Mouse (Mus musculus) ES-Bruce4 (cell line): ENCODE results near the gene Cul3. TPM values are rescaled to one million over a fixed set of nuclear protein-coding genes. Genes with fewer than 3 reads are reported as not detected.

Experiments used
- H3K27ac ChIP-seq: 2 replicates; pipeline ENCODE4 v1.5.1; 2012; ENCODE audit warnings: low read length, inconsistent platforms; ENCODE audit not compliant: insufficient read depth
- H3K27me3 ChIP-seq: 2 replicates; pipeline ENCODE4 v1.6.1; 2012; ENCODE audit warnings: mild to moderate bottlenecking, low read length, inconsistent platforms; ENCODE audit not compliant: control insufficient read depth, poor library complexity, insufficient read depth, severe bottlenecking
- H3K36me3 ChIP-seq: 2 replicates; pipeline ENCODE4 v1.6.1; 2012; ENCODE audit warnings: inconsistent platforms, mild to moderate bottlenecking, low read length, moderate library complexity; ENCODE audit not compliant: control insufficient read depth, poor library complexity, insufficient read depth, severe bottlenecking
- H3K4me1 ChIP-seq: one replicate; pipeline ENCODE4 v1.8.1; 2011; ENCODE audit warnings: low read length; ENCODE audit not compliant: control insufficient read depth, insufficient read depth
- H3K4me3 ChIP-seq: 2 replicates; pipeline ENCODE4 v1.5.1; 2011; ENCODE audit warnings: low read depth, mild to moderate bottlenecking, low read length
- H3K9ac ChIP-seq: 2 replicates; pipeline ENCODE4 v1.6.1; 2012; ENCODE audit warnings: low read depth, mild to moderate bottlenecking, inconsistent platforms; ENCODE audit not compliant: poor library complexity, severe bottlenecking
- H3K9me3 ChIP-seq: replicated peaks from 2 replicates; pipeline ENCODE4 v1.6.1; 2012; ENCODE audit warnings: mild to moderate bottlenecking, low read length, inconsistent platforms; ENCODE audit not compliant: control insufficient read depth, poor library complexity, insufficient read depth, severe bottlenecking
- CTCF ChIP-seq: IDR thresholded peaks from one replicate; pipeline ENCODE4 v1.8.1; 2011; ENCODE audit warnings: low read depth, low read length
- EP300 ChIP-seq: IDR thresholded peaks from 2 replicates; pipeline ENCODE4 v1.6.1; 2011; ENCODE audit warnings: low read depth, low read length; ENCODE audit not compliant: insufficient read depth
- POLR2A ChIP-seq: IDR thresholded peaks from one replicate; pipeline ENCODE4 v1.8.1; 2011; ENCODE audit warnings: low read length; ENCODE audit not compliant: insufficient read depth
- polyA plus RNA-seq: library from polyadenylated mRNA; stranded (reverse); fragments of >200 nt; gene quantifications from 2 replicates; pipeline ENCODE4 v1.2.4, GENCODE M21; 2011; ENCODE audit warnings: low read depth; ENCODE audit not compliant: missing spikeins, insufficient read depth, insufficient read length

The Cul3 gene
- polyA plus RNA-seq, 1 experiment: 196 TPM

GRCm38 (mm10) chr1:80240017-80240660, 100.1 kb downstream of the Cul3 start:
- no peaks in the 10 kb centered on the region for H3K27me3 ChIP-seq
- H3K9me3 ChIP-seq: no peaks in the 10 kb centered on the region
- H3K4me1 ChIP-seq: peaks cover 2% of the 10 kb centered on the region
- no peak overlapping the region for H3K4me3 ChIP-seq
- H3K27ac ChIP-seq: no peak overlapping the region
- no peaks in the 10 kb centered on the region for H3K36me3 ChIP-seq
- no peak for TF ChIP-seq CTCF
- no peak for TF ChIP-seq EP300
- TF ChIP-seq POLR2A: no peak
- no peak overlapping the region for H3K9ac ChIP-seq

GRCm38 (mm10) chr1:80239481-80239880, 100.8 kb downstream of the Cul3 start:
- TF ChIP-seq POLR2A: no peak
- no peak for TF ChIP-seq EP300
- TF ChIP-seq CTCF: no peak

GRCm38 (mm10) chr1:80236951-80237702, 103.2 kb downstream of the Cul3 start:
- no peak overlapping the region for H3K27ac ChIP-seq
- no peak overlapping the region for H3K4me3 ChIP-seq
- no peaks in the 10 kb centered on the region for H3K9me3 ChIP-seq
- H3K4me1 ChIP-seq: peaks cover 2% of the 10 kb centered on the region
- no peak overlapping the region for H3K9ac ChIP-seq
- no peak for TF ChIP-seq POLR2A
- H3K27me3 ChIP-seq: no peaks in the 10 kb centered on the region
- H3K36me3 ChIP-seq: no peaks in the 10 kb centered on the region

More at GRCm38 (mm10) chr1:80239481-80239880, 100.8 kb downstream of the Cul3 start:
- no peak overlapping the region for H3K4me3 ChIP-seq
- no peaks in the 10 kb centered on the region for H3K27me3 ChIP-seq
- H3K27ac ChIP-seq: no peak overlapping the region
- H3K9me3 ChIP-seq: no peaks in the 10 kb centered on the region
- H3K4me1 ChIP-seq: peaks cover 2% of the 10 kb centered on the region
- no peaks in the 10 kb centered on the region for H3K36me3 ChIP-seq
- no peak overlapping the region for H3K9ac ChIP-seq

DNA sequence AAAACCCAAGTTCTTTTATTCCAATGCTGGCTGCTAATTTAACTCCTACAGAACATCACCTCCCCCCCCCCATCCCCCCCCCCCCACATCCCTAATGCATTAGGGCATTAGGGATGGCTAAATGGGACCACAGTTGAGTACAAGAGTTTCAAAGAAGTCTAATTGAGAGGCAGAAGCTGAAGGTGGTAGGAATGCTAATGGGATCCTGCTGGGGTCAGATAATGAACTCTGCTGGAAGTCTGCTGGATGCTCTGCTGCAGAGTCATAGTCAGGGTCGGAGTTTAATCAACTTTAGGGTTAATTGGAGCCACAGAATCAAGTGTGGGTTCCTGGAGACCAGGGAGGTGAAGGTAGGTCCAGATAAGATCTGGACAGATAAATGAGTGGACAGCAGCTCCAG, 104.2 kb downstream of the Cul3 start:
- no peaks in the 10 kb centered on the region for H3K27me3 ChIP-seq

DNA sequence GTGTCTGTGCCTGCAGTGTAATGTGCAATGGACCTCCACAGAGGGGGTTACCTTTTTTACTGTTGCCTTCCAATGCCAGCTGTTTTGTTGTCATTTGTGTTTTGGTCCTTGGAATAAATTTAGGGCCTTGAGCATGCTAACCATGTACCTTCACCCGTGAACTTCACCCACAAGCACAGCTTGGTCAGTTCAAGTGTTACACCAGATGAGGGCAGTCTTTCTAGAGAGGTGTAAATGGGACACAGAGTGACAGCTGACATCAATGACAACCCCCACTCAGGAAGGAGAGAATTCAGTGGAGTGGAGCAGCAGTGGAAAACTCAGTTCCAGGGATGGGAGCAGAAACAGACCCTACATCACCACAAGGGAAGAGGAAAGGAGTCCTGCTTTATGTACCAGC, 109.7 kb downstream of the Cul3 start:
- Histone ChIP-seq H3K36me3 (no peaks in the 10 kb centered on the region), H3K4me1 (no peaks in the 10 kb centered on the region), H3K27me3 (no peaks in the 10 kb centered on the region), H3K9me3 (no peaks in the 10 kb centered on the region), H3K27ac (no peak overlapping the region), H3K9ac (no peak overlapping the region), H3K4me3 (no peak overlapping the region)
- TF ChIP-seq POLR2A: no peak
- TF ChIP-seq CTCF: no peak
- no peak for TF ChIP-seq EP300

More for the DNA sequence above, 104.2 kb downstream of the Cul3 start:
- Histone ChIP-seq H3K4me1 (peaks cover 2% of the 10 kb centered on the region), H3K9me3 (no peaks in the 10 kb centered on the region), H3K27ac (no peak overlapping the region), H3K4me3 (no peak overlapping the region), H3K36me3 (no peaks in the 10 kb centered on the region), H3K9ac (no peak overlapping the region)
- TF ChIP-seq POLR2A (no peak), CTCF (no peak), EP300 (no peak)

DNA sequence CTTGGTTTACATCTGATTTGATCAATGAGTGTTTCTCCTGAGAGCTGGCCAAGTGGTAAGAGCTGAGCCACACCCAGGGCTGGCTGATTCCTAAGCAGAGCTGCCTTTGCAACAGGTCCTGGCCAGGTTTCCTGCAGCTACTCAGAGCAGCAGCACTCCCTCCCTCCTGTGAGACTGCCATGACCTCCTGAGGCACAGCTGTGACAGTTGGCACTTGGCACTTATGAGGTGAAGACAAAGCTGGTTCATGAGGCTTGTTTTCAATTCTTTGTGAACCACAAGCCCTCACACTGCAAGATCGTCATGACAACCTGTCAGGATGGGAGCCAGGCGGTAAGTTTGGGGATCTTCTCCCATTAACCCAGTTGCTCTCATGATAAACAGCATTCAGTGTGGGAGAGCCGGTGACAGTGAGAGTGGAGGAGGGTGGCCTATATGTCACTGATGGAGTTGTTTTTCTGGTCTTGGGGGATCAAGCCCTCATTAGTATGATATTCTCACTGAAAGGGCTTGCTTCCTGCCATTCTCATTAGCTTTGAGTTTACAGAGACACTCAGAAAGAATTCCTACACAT, 115.4 kb downstream of the Cul3 start:
- Histone ChIP-seq H3K4me1 (no peaks in the 10 kb centered on the region), H3K9me3 (no peaks in the 10 kb centered on the region), H3K36me3 (no peaks in the 10 kb centered on the region), H3K9ac (no peak overlapping the region), H3K4me3 (no peak overlapping the region), H3K27ac (no peak overlapping the region), H3K27me3 (no peaks in the 10 kb centered on the region)
- TF ChIP-seq POLR2A: no peak
- no peak for TF ChIP-seq EP300
- TF ChIP-seq CTCF: no peak
